Mouse (Mus musculus): ENCODE measurements at regions not wholly inside any gene's neighbourhood (a gene's known extent, or its start where the extent isn't known, plus 50 kb on each side); places are given as distances from the start of the nearest gene placed in this dataset.
A peak's percentile ranks its signal among the peaks of the same experiment; 100 is the strongest.

- no peak for DNase-seq (ENCODE audit: low read depth, low spot score)
These were observed 241.2 kb upstream of the Prox1 start for GRCm38 (mm10) chr1:190411756-190412155.

GRCm38 (mm10) chr1:190403335-190403734 lies 232.8 kb upstream of the Prox1 start:
- no peak for DNase-seq (ENCODE audit: low read depth, low spot score)

GRCm38 (mm10) chr1:190398308-190398707 lies 227.8 kb upstream of the Prox1 start:
- DNase-seq (ENCODE audit: low read depth, low spot score) = no peak

- DNase-seq (ENCODE audit: low read depth, low spot score) = no peak
These were observed 227.3 kb upstream of the Prox1 start for GRCm38 (mm10) chr1:190397811-190398210.

GRCm38 (mm10) chr1:190393061-190393460 lies 222.5 kb upstream of the Prox1 start:
- no peak for DNase-seq (ENCODE audit: low read depth, low spot score)

- DNase-seq (ENCODE audit: low read depth, low spot score) = no peak
These were observed 218.3 kb upstream of the Prox1 start for GRCm38 (mm10) chr1:190388853-190389252.

GRCm38 (mm10) chr1:190384555-190384954 lies 214.0 kb upstream of the Prox1 start:
- DNase-seq (ENCODE audit: low read depth, low spot score) = no peak

GRCm38 (mm10) chr1:190383256-190383838 lies 212.8 kb upstream of the Prox1 start:
- no peak for DNase-seq (ENCODE audit: low read depth, low spot score)

- DNase-seq (ENCODE audit: low read depth, low spot score) = no peak
These were observed 209.6 kb upstream of the Prox1 start for GRCm38 (mm10) chr1:190380151-190380550.

- DNase-seq (ENCODE audit: low read depth, low spot score) = no peak
These were observed 204.8 kb upstream of the Prox1 start for GRCm38 (mm10) chr1:190375160-190375880.

GRCm38 (mm10) chr1:190374270-190374669 lies 203.8 kb upstream of the Prox1 start:
- no peak for DNase-seq (ENCODE audit: low read depth, low spot score)

- no peak for DNase-seq (ENCODE audit: low read depth, low spot score)
These were observed 196.1 kb upstream of the Prox1 start for GRCm38 (mm10) chr1:190366631-190367030.

- DNase-seq (ENCODE audit: low read depth, low spot score) = no peak
These were observed 194.6 kb upstream of the Prox1 start for GRCm38 (mm10) chr1:190365126-190365525.

- DNase-seq (ENCODE audit: low read depth, low spot score) = no peak
These were observed 190.1 kb upstream of the Prox1 start for GRCm38 (mm10) chr1:190360661-190361060.

GRCm38 (mm10) chr1:190357779-190358178 lies 187.3 kb upstream of the Prox1 start:
- no peak for DNase-seq (ENCODE audit: low read depth, low spot score)

GRCm38 (mm10) chr1:190347610-190348009 lies 177.1 kb upstream of the Prox1 start:
- no peak for DNase-seq (ENCODE audit: low read depth, low spot score)

GRCm38 (mm10) chr1:190340715-190341114 lies 170.2 kb upstream of the Prox1 start:
- DNase-seq (ENCODE audit: low read depth, low spot score) = no peak

- DNase-seq (ENCODE audit: low read depth, low spot score) = no peak
These were observed 164.0 kb upstream of the Prox1 start for GRCm38 (mm10) chr1:190334471-190334870.

GRCm38 (mm10) chr1:190334053-190334452 lies 163.5 kb upstream of the Prox1 start:
- no peak for DNase-seq (ENCODE audit: low read depth, low spot score)

- DNase-seq (ENCODE audit: low read depth, low spot score) = no peak
These were observed 161.5 kb upstream of the Prox1 start for GRCm38 (mm10) chr1:190332001-190332400.

GRCm38 (mm10) chr1:190324562-190324961 lies 154.0 kb upstream of the Prox1 start:
- DNase-seq (ENCODE audit: low read depth, low spot score) = no peak

GRCm38 (mm10) chr1:190323671-190324070 lies 153.2 kb upstream of the Prox1 start:
- peak; percentile 17 for DNase-seq (ENCODE audit: low read depth, low spot score)

- DNase-seq (ENCODE audit: low read depth, low spot score) = peak; percentile 32
These were observed 145.7 kb upstream of the Prox1 start for GRCm38 (mm10) chr1:190316175-190316574.

Measured in ES-CJ7 (cell line).